23 mouse cellular contexts compared by ENCODE assay signal in the genomic region with DNA sequence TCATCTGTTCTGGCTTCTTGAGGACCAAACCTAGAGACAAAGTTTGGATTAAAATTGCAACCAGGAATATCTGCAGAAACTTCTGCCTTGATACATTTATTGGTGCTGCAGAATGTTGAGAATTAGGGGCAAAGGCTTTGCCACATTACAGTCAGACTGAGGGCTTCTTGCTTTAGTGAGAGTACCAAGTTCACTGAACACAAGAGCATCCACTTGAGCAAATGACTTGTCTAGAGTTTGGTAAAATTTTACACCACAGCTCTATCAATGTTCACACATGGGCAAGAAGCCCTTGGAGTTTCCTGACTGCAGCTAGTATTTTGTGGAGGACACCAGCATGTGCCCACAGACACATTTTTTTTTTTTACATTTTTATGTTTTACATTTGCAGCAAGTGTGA. TPM values are rescaled to one million over a fixed set of nuclear protein-coding genes. Genes with fewer than 3 reads are reported as not detected.
DNase-seq lines count a peak whose midpoint lies in the region; ATAC-seq and TF ChIP-seq lines count a peak whose summit lies in the region.
"Had no signal": no experiment of that assay in that cellular context is flagged by ENCODE, and none has a peak within 500 bp of the region (broad histone marks: within the 10 kb centered on the region; RNA-seq: fewer than 3 reads in every experiment).

No protein-coding gene starts in this region.

- H3K4me3 ChIP-seq in kidney, embryonic 16.5 days (ENCODE audit: low read length) = no peak overlapping the region
- H3K4me3 ChIP-seq in kidney, adult 2 months (ENCODE audit: insufficient read depth, low read depth, low read length) = no peak overlapping the region
- H3K4me3 ChIP-seq in kidney, embryonic 15.5 days (replicated peaks) = no peak overlapping the region

- H3K4me2 ChIP-seq in kidney, embryonic 16.5 days (replicated peaks; ENCODE audit: low read depth, low read length) = no peak overlapping the region
- no peak overlapping the region for H3K4me2 ChIP-seq in kidney, embryonic 15.5 days

- no peaks in the 10 kb centered on the region for H3K36me3 ChIP-seq in kidney, embryonic 16.5 days (ENCODE audit: insufficient read depth, low read length)
- no peaks in the 10 kb centered on the region for H3K36me3 ChIP-seq in kidney, adult 2 months (ENCODE audit: control insufficient read depth, insufficient read depth, low read length)
- no peaks in the 10 kb centered on the region for H3K36me3 ChIP-seq in kidney, embryonic 15.5 days
- H3K36me3 ChIP-seq: G1E had no signal

- H3K4me1 ChIP-seq in kidney, embryonic 16.5 days (ENCODE audit: insufficient read depth, low read length) = no peaks in the 10 kb centered on the region
- no peaks in the 10 kb centered on the region; the same call in 1 of the 2 replicates for H3K4me1 ChIP-seq in kidney, adult 2 months (ENCODE audit: control insufficient read depth, insufficient read depth, low read length)
- H3K4me1 ChIP-seq in kidney, embryonic 15.5 days = no peaks in the 10 kb centered on the region

- TF ChIP-seq POLR2A in kidney, adult 2 months (IDR thresholded peaks at IDR 0.05; ENCODE audit: low read depth, low read length) = no peak

- no peaks in the 10 kb centered on the region for H3K9me3 ChIP-seq in kidney, embryonic 16.5 days (ENCODE audit: low read length)
- no peaks in the 10 kb centered on the region for H3K9me3 ChIP-seq in kidney, embryonic 15.5 days (replicated peaks)
- H3K9me3 ChIP-seq: G1E had no signal

- H3K27me3 ChIP-seq in kidney, embryonic 16.5 days (ENCODE audit: insufficient read depth, low read length) = no peaks in the 10 kb centered on the region
- H3K27me3 ChIP-seq in kidney, adult 2 months (replicated peaks; ENCODE audit: control insufficient read depth, insufficient read depth, low read length) = no peaks in the 10 kb centered on the region
- no peaks in the 10 kb centered on the region for H3K27me3 ChIP-seq in kidney, embryonic 15.5 days
- H3K27me3 ChIP-seq: CH12.LX had no signal

- H3K27ac ChIP-seq in kidney, embryonic 16.5 days (ENCODE audit: low read length) = no peak overlapping the region
- peak overlapping the region; percentile 78 for H3K27ac ChIP-seq in kidney, adult 2 months (ENCODE audit: insufficient read depth, low read depth, low read length)
- no peak overlapping the region for H3K27ac ChIP-seq in kidney, embryonic 15.5 days

- H3K9ac ChIP-seq in kidney, embryonic 16.5 days (replicated peaks; ENCODE audit: low read length) = no peak overlapping the region
- no peak overlapping the region for H3K9ac ChIP-seq in kidney, embryonic 15.5 days

- DNase-seq in kidney, adult 11 months = peak; percentile 31
- peak; percentile 75 for DNase-seq in kidney, adult 2 months
- no peak for DNase-seq in kidney, postnatal 25 days
- DNase-seq in kidney, adult 9 months = peak; percentile 73
- DNase-seq: adrenal gland, adult 2 months; adrenal gland, adult 8-10 months; adrenal gland, postnatal 10 days; adrenal gland, postnatal 14 days; adrenal gland, postnatal 25 days; adrenal gland, postnatal 36 days; B cell, adult 2 months; cerebellum, adult 11 months; cerebellum, adult 11-12 months; cerebellum, adult 18-20 months had no signal

- ATAC-seq in kidney, embryonic 16.5 days (ENCODE audit: low FRiP score, low TSS enrichment) = no peak
- ATAC-seq in kidney, embryonic 15.5 days (replicated peaks; ENCODE audit: low FRiP score) = no peak
- ATAC-seq: activated CD4-positive, CD25-positive, alpha-beta regulatory T cell, adult 4 months; CD4-positive, CD25-positive, alpha-beta regulatory T cell, adult 4 months; Patski had no signal

- TF ChIP-seq CTCF in kidney, adult 2 months (conservative IDR thresholded peaks at IDR 0.05; ENCODE audit: insufficient read depth, insufficient read length, low read depth, low read length) = no peak

RNA-seq across cellular contexts. Expression of a gene that starts 47.7 kb away (rescaled TPM):
- polyA plus RNA-seq in kidney, embryonic 16.5 days (2015; fragmentation: Nextera tagmentation; extraction: Ambion mirVana) = 2.1 and 2.4 TPM in 2 replicates
- 36.6 and 44.6 TPM in 2 replicates for polyA plus RNA-seq in kidney, adult 2 months (2012; rRNA removed)
- polyA plus RNA-seq in kidney, embryonic 15.5 days (2015; fragmentation: Nextera tagmentation; extraction: Ambion mirVana) = 1.7 and 2.9 TPM in 2 replicates
- polyA plus RNA-seq: brain, embryonic 14.5 days; C2C12; G1E had no signal

RNA-seq across cellular contexts. Expression of a gene that starts 53.9 kb away (rescaled TPM):
- 1.6 and 1.8 TPM in 2 replicates for polyA plus RNA-seq in kidney, embryonic 16.5 days (2015; fragmentation: Nextera tagmentation; extraction: Ambion mirVana)
- polyA plus RNA-seq in kidney, adult 2 months (2012; rRNA removed) = 11.4 and 14.1 TPM in 2 replicates
- 1.4 and 2.8 TPM in 2 replicates for polyA plus RNA-seq in kidney, embryonic 15.5 days (2015; fragmentation: Nextera tagmentation; extraction: Ambion mirVana)
- polyA plus RNA-seq: activated CD4-positive, CD25-positive, alpha-beta regulatory T cell, adult 4 months; CD4-positive, CD25-positive, alpha-beta regulatory T cell, adult 4 months; G1E had no signal

Comparison
In these comparisons a context has a peak if more than half of its experiments do, and no peak if none do; other contexts are left out.
1. DNase-seq: peak in kidney, adult 11 months (single experiment), kidney, adult 2 months (single experiment) and kidney, adult 9 months (single experiment); none in kidney, postnatal 25 days (0 of 2).